Mouse (Mus musculus) midbrain, embryonic 15.5 days (tissue): Measurements from ENCODE around the gene Tmem56. TPM values are rescaled to one million over a fixed set of nuclear protein-coding genes. Genes with fewer than 3 reads are reported as not detected.
A peak's percentile ranks its signal among the peaks of the same experiment; 100 is the strongest.

Experiments used
- ATAC-seq: fragments of 200-750 bp; cut with Nextera tagmentation; replicated peaks from 2 replicates; pipeline ENCODE4 v1.8.0; 2017; ENCODE audit warnings: moderate TSS enrichment
- H3K27ac ChIP-seq: fragments of 300-500 bp; sonication (generic); 2 replicates; pipeline ENCODE4 v1.5.1; 2015; ENCODE audit warnings: mild to moderate bottlenecking, inconsistent platforms
- H3K27me3 ChIP-seq: fragments of 300-500 bp; sonication (generic); replicated peaks from 2 replicates; pipeline ENCODE4 v1.6.1; 2015; ENCODE audit warnings: inconsistent platforms
- H3K36me3 ChIP-seq: fragments of 300-500 bp; sonication (generic); replicated peaks from 2 replicates; pipeline ENCODE4 v1.6.1; 2015; ENCODE audit warnings: inconsistent platforms
- H3K4me1 ChIP-seq: fragments of 300-500 bp; sonication (generic); 2 replicates; pipeline ENCODE4 v1.6.1; 2015; ENCODE audit warnings: inconsistent platforms
- H3K4me2 ChIP-seq: fragments of 300-500 bp; sonication (generic); 2 replicates; pipeline ENCODE4 v1.6.1; 2015; ENCODE audit warnings: inconsistent platforms, mild to moderate bottlenecking, moderate library complexity
- H3K4me3 ChIP-seq: fragments of 300-500 bp; sonication (generic); 2 replicates; pipeline ENCODE4 v1.5.1; 2015; ENCODE audit warnings: mild to moderate bottlenecking, inconsistent platforms
- H3K9ac ChIP-seq: fragments of 300-500 bp; sonication (generic); 2 replicates; pipeline ENCODE4 v1.6.1; 2015; ENCODE audit warnings: mild to moderate bottlenecking, inconsistent platforms
- H3K9me3 ChIP-seq: fragments of 300-500 bp; sonication (generic); 2 replicates; pipeline ENCODE4 v1.6.1; 2016; ENCODE audit warnings: inconsistent platforms
- WGBS: fragments of 180-500 bp; shearing (Covaris S2); methylation state at CpG from one replicate; pipeline ENCODE4 v1.1.7; 2015; ENCODE audit warnings: mixed read lengths; 5-methylcytosine and 5-hydroxymethylcytosine counted together
- polyA plus RNA-seq: library from polyadenylated mRNA; unstranded; fragments of >200 nt; fragmentation: Nextera tagmentation; extraction: Ambion mirVana; gene quantifications from 2 replicates; pipeline ENCODE4 v1.2.1, GENCODE M21; 2015

Tmem56 gene
- polyA plus RNA-seq, 1 experiment from 2014 or later = 2.2 TPM

DNA sequence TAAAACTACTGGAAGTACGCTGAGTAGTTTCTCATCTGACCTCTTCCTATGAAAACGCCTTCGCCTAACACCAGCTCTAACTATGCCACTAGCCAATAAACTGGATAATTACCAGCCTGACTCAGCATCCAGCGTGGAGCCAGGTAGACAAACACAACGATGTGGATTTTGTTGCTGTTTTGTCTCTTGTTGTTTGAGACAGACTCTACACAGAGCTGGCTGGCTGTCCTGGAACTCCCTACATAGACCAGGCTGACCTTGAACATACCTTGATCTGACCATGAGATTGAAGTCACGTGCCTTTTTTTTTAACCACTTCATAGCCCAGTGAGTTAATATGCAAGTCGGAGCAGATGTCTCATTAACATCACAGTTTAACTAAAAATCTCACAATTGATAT lies 27.4 kb downstream of the Tmem56 start:
- no peak overlapping the region for H3K9ac ChIP-seq
- no peaks in the 10 kb centered on the region for H3K9me3 ChIP-seq
- no peak for ATAC-seq
- H3K27ac ChIP-seq = no peak overlapping the region
- no peaks in the 10 kb centered on the region for H3K4me1 ChIP-seq
- no peak overlapping the region for H3K4me2 ChIP-seq
- WGBS = 93% methylated on average over 7 of the region's 7 CpGs
- H3K36me3 ChIP-seq = no peaks in the 10 kb centered on the region
- H3K4me3 ChIP-seq = no peak overlapping the region
- peaks cover 8% of the 10 kb centered on the region; the same call in 1 of the 2 replicates for H3K27me3 ChIP-seq

DNA sequence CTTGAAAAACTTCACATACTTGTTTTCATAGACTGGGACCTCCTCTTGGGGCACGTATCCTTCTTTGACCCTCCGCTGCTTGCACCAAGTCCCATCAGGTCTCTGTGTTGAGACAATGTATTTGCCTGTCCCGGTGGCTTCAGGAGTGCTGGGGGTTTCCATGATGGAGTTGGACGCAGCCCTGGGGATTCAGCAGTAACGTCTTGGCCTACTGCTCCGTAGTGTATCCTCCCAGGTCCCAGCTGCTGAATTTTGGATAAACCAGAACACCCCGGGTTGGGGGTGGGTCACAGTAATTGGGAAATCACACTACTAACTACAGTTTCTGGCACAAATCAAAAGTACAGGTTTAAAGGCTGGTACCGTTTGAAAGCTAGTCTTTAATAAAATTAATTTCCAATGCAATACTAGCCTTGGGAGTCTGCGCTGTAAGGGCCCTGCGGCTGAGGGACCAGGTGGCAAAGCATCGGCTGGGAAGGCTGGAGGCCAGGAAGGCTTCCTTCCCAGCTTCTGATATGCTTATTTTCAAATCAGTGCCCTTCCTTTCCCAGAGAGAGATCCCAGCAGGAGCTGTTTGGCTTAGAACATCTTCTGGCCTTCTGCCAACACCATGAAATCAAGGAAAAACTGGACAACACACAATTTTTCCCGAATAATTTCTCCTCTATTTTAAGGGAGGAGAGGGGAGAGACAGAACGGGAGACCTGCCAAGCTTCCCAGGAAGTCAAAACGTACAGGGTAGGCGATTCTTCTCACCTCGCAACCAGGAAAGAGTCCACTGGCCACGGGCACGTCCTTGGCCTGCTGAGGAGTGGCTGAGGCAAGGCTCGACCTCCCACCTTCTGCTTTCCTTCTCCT lies 32.1 kb downstream of the Tmem56 start:
- no peak overlapping the region for H3K9ac ChIP-seq
- H3K4me1 ChIP-seq = no peaks in the 10 kb centered on the region
- 68% methylated on average over 19 of the region's 19 CpGs for WGBS
- H3K27me3 ChIP-seq = no peaks in the 10 kb centered on the region
- ATAC-seq = no peak
- 0 out of 2 replicates have a peak overlapping the region, but pooled peaks have one; percentile 3 for H3K27ac ChIP-seq
- H3K4me3 ChIP-seq = no peak overlapping the region
- no peaks in the 10 kb centered on the region for H3K9me3 ChIP-seq
- H3K4me2 ChIP-seq = no peak overlapping the region
- H3K36me3 ChIP-seq = no peaks in the 10 kb centered on the region

DNA sequence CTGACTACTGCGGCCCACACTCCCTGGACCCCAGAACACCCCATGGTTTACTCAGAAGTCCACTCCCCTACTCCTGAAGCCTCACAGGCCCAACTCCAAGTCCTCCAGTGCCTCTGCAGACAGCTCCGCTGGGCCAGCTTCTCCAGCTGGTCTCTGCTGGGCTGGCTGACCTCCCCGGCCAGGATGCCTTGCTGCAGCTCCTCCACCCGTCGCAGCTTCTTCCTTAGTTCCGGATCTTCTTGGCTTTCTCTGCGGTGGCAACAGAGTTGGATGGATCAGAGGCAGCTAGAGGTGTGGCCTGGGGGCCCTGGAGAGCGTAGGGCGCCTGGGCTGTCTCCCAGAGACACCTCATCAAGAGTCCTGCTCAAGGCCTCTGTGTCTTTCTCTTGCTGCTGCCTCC lies 32.9 kb downstream of the Tmem56 start:
- Histone ChIP-seq H3K27ac (no peak overlapping the region), H3K9ac (no peak overlapping the region), H3K36me3 (no peaks in the 10 kb centered on the region), H3K27me3 (no peaks in the 10 kb centered on the region), H3K9me3 (no peaks in the 10 kb centered on the region), H3K4me1 (no peaks in the 10 kb centered on the region), H3K4me3 (no peak overlapping the region), H3K4me2 (no peak overlapping the region)
- ATAC-seq = no peak
- WGBS = 93% methylated on average over 9 of the region's 9 CpGs

DNA sequence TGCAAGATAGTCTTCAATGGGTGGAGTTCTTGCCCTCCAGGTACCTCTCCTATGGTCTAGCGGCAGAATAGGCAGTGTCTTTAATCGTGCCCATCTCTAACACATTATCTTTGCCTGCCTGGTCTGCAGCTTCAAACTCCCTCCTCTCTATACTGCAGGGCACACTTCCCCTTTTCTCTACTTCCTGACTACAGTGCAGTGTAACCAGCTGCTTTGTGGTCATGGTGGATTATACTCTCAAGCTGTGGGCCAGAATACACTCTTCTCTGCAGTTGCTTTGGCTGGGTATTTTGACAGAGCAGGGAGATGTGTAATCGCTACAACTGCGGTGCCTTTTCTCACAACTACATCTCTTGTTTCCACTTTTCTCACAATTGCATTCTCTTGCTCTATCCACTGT lies 40.0 kb downstream of the Tmem56 start:
- 81% methylated on average over 4 of the region's 4 CpGs for WGBS
- no peak overlapping the region for H3K27ac ChIP-seq
- no peaks in the 10 kb centered on the region for H3K36me3 ChIP-seq
- ATAC-seq = no peak
- H3K9me3 ChIP-seq = no peaks in the 10 kb centered on the region
- H3K4me1 ChIP-seq = peaks cover 8% of the 10 kb centered on the region
- H3K9ac ChIP-seq = no peak overlapping the region
- H3K4me3 ChIP-seq = no peak overlapping the region
- no peak overlapping the region for H3K4me2 ChIP-seq
- H3K27me3 ChIP-seq = no peaks in the 10 kb centered on the region

GRCm38 (mm10) chr3:121242111-121242936 lies 40.6 kb downstream of the Tmem56 start:
- 84% methylated on average over 9 of the region's 9 CpGs for WGBS
- no peak for ATAC-seq

GRCm38 (mm10) chr3:121240362-121241040 lies 42.4 kb downstream of the Tmem56 start:
- Histone ChIP-seq H3K27ac (0 out of 2 replicates have a peak overlapping the region, but pooled peaks have one; percentile 8), H3K4me3 (no peak overlapping the region), H3K4me2 (no peak overlapping the region), H3K27me3 (no peaks in the 10 kb centered on the region), H3K9ac (no peak overlapping the region), H3K9me3 (no peaks in the 10 kb centered on the region), H3K4me1 (peaks cover 8% of the 10 kb centered on the region), H3K36me3 (no peaks in the 10 kb centered on the region)
- ATAC-seq = peak; percentile 73
- 32% methylated on average over 8 of the region's 8 CpGs for WGBS

More at GRCm38 (mm10) chr3:121242111-121242936, 40.6 kb downstream of the Tmem56 start:
- no peak overlapping the region for H3K27ac ChIP-seq
- no peaks in the 10 kb centered on the region for H3K27me3 ChIP-seq
- no peak overlapping the region for H3K4me3 ChIP-seq
- H3K9me3 ChIP-seq = no peaks in the 10 kb centered on the region
- H3K9ac ChIP-seq = no peak overlapping the region
- H3K4me2 ChIP-seq = no peak overlapping the region
- H3K36me3 ChIP-seq = no peaks in the 10 kb centered on the region
- peaks cover 8% of the 10 kb centered on the region for H3K4me1 ChIP-seq

GRCm38 (mm10) chr3:121239096-121239495 lies 43.8 kb downstream of the Tmem56 start:
- 60% methylated on average over 8 of the region's 8 CpGs for WGBS
- ATAC-seq = 0 out of 2 replicates have a peak, but pooled peaks have one; percentile 37

GRCm38 (mm10) chr3:121224763-121225162 lies 58.1 kb downstream of the Tmem56 start:
- Histone ChIP-seq H3K9me3 (no peaks in the 10 kb centered on the region), H3K36me3 (no peaks in the 10 kb centered on the region), H3K27ac (no peak overlapping the region), H3K9ac (no peak overlapping the region), H3K4me2 (no peak overlapping the region), H3K4me3 (no peak overlapping the region), H3K4me1 (no peaks in the 10 kb centered on the region), H3K27me3 (no peaks in the 10 kb centered on the region)
- WGBS = 91% methylated on average over 8 of the region's 8 CpGs
- ATAC-seq = no peak

More at GRCm38 (mm10) chr3:121239096-121239495, 43.8 kb downstream of the Tmem56 start:
- Histone ChIP-seq H3K27ac (no peak overlapping the region), H3K9me3 (no peaks in the 10 kb centered on the region), H3K4me1 (peaks cover 8% of the 10 kb centered on the region), H3K27me3 (no peaks in the 10 kb centered on the region), H3K9ac (no peak overlapping the region), H3K36me3 (no peaks in the 10 kb centered on the region), H3K4me3 (no peak overlapping the region), H3K4me2 (no peak overlapping the region)

DNA sequence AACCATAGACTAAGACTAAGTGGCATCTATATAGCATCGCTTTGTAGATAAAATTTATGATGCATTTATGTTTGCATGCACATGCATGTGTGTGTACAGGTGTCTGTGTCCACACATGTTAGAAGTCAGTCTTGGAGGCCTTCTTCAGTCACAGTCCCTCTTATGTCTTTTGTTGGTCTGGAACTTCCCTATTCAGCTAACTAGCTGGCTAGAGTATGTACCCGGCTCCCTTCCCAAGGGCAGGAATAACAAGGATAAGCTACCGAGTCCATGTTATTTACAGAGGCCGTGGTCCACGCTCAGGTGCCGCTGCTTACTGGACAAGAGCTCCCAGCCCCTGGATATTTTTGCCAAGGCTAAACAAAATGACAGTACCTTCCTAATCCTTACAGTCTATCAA lies 58.7 kb downstream of the Tmem56 start:
- WGBS = 93% methylated on average over 6 of the region's 6 CpGs
- Histone ChIP-seq H3K27me3 (no peaks in the 10 kb centered on the region), H3K9me3 (no peaks in the 10 kb centered on the region), H3K27ac (no peak overlapping the region), H3K4me3 (no peak overlapping the region), H3K4me2 (no peak overlapping the region), H3K36me3 (no peaks in the 10 kb centered on the region), H3K4me1 (no peaks in the 10 kb centered on the region), H3K9ac (no peak overlapping the region)
- no peak for ATAC-seq

- Histone ChIP-seq H3K27ac (no peak overlapping the region), H3K36me3 (no peaks in the 10 kb centered on the region), H3K4me1 (no peaks in the 10 kb centered on the region), H3K9ac (no peak overlapping the region), H3K9me3 (no peaks in the 10 kb centered on the region), H3K4me3 (no peak overlapping the region), H3K27me3 (no peaks in the 10 kb centered on the region), H3K4me2 (no peak overlapping the region)
- WGBS = 84% methylated on average over 7 of the region's 7 CpGs
- no peak for ATAC-seq
Observed at GRCm38 (mm10) chr3:121221987-121222386, 60.9 kb downstream of the Tmem56 start.

DNA sequence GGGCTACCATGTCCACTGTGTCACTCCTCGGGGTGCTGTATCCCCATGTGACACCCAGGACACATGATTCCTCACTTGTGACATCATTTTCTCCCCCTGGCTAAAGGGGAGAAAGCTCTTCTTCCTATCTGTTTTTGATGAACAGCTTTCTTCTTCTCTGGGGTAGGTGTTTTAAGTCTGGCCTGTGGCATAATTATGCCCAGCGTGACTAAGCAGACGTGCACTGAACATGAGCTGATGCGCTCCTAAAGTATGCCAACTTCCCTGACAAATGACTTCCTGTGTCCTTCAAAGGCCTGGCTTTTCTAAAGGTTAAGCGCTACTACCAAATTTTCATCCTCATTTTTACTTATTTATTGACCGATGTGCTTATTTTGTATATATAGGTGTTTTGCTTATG lies 65.9 kb downstream of the Tmem56 start:
- Histone ChIP-seq H3K9ac (no peak overlapping the region), H3K4me3 (no peak overlapping the region), H3K27ac (no peak overlapping the region), H3K27me3 (no peaks in the 10 kb centered on the region), H3K36me3 (no peaks in the 10 kb centered on the region), H3K4me1 (no peaks in the 10 kb centered on the region), H3K4me2 (no peak overlapping the region), H3K9me3 (no peaks in the 10 kb centered on the region)
- no peak for ATAC-seq
- WGBS = 88% methylated on average over 6 of the region's 6 CpGs

DNA sequence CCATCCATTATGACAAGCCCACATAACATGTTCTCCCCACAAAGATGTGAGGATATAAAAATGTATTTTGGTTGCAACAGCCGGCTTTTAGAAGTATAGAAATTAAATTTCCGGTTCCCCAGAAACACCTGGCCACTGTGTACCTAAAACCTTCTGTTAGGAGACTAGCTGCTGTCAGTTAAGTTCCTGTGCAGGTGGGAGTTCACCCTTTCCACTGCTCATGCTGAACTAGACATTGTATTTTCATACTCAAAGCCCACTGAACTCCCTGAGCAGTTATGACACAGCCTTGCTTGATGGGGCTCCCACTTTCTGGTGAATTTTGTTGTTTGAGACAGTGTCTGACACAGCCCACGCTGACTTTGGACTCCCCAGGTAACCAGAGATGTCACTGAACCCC lies 69.4 kb downstream of the Tmem56 start:
- H3K9ac ChIP-seq = no peak overlapping the region
- 80% methylated on average over 3 of the region's 3 CpGs for WGBS
- H3K27ac ChIP-seq = no peak overlapping the region
- H3K4me2 ChIP-seq = no peak overlapping the region
- H3K36me3 ChIP-seq = no peaks in the 10 kb centered on the region
- H3K4me1 ChIP-seq = no peaks in the 10 kb centered on the region
- H3K4me3 ChIP-seq = no peak overlapping the region
- no peaks in the 10 kb centered on the region for H3K9me3 ChIP-seq
- ATAC-seq = no peak
- H3K27me3 ChIP-seq = no peaks in the 10 kb centered on the region
